Mouse (Mus musculus) spleen, adult 2 months (tissue): ENCODE results near the gene Gpd1l.

Experiments
- CTCF ChIP-seq: fragments of 200-500 bp; IDR thresholded peaks from 2 replicates; pipeline ENCODE4 v1.5.1; 2011; ENCODE audit warnings: mild to moderate bottlenecking, inconsistent platforms; ENCODE audit not compliant: insufficient read depth, insufficient read length, insufficient replicate concordance; ENCODE audit errors: extremely low read depth
- POLR2A ChIP-seq: fragments of 200-500 bp; IDR thresholded peaks from 2 replicates; pipeline ENCODE4 v1.6.1; 2011; ENCODE audit warnings: low read depth, low read length, inconsistent platforms

DNA sequence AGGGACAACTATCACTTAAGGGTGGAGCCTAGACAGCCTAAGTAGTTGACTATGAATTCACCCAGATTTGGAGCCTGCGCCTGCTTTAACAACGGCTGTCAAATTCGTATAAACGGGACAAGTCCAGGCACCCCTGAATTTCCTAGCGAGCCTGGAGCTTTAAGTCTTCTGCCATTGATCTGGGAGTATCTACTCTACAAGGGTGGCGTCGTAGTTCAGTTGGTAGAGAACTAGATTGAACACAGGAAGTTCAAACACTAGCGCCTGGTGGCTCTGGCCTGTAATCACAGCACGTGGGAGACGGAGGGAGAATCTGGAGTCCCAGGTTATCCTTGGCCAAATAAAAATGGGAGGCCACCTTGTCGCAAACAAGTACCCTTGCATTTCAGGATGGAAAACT, 444 bp upstream of the Gpd1l start:
- no peak for TF ChIP-seq CTCF
- TF ChIP-seq POLR2A = no peak
